Mouse (Mus musculus): ENCODE measurements around the gene Adgrl2. TPM values are rescaled to one million over a fixed set of nuclear protein-coding genes. Genes with fewer than 3 reads are reported as not detected.
A peak's percentile ranks its signal among the peaks of the same experiment; 100 is the strongest.

Adgrl2 gene
- polyA plus RNA-seq, 1 experiment from 2014 or later, result 27.7 TPM

- H3K4me3 ChIP-seq (ENCODE audit: low read depth, low read length), result no peak overlapping the region
- no peak overlapping the region for H3K27ac ChIP-seq (ENCODE audit: low read depth, low read length)
- 0 out of 2 replicates have a peak, but pooled peaks cover 2% of the 10 kb centered on the region for H3K4me1 ChIP-seq (replicated peaks; ENCODE audit: control insufficient read depth, insufficient read depth, low read length)
- DNase-seq (ENCODE audit: low spot score) (peak; percentile 28), ATAC-seq (replicated peaks; ENCODE audit: low FRiP score) (no peak)
- no peaks in the 10 kb centered on the region for H3K27me3 ChIP-seq (replicated peaks; ENCODE audit: control insufficient read depth, insufficient read depth, low read length)
- H3K36me3 ChIP-seq (ENCODE audit: control insufficient read depth, insufficient read depth, low read length), result no peaks in the 10 kb centered on the region
- no peak overlapping the region for H3K4me2 ChIP-seq
- no peak overlapping the region for H3K9ac ChIP-seq (ENCODE audit: low read depth, low read length)
- no peaks in the 10 kb centered on the region for H3K9me3 ChIP-seq (ENCODE audit: control insufficient read depth, low read length)
- 82% methylated on average over 14 of the region's 14 CpGs for WGBS
Observed at GRCm38 (mm10) chr3:148922618-148923095, 67.7 kb downstream of the Adgrl2 start.

GRCm38 (mm10) chr3:148921966-148922587 lies 68.3 kb downstream of the Adgrl2 start:
- peak; percentile 20 for DNase-seq (ENCODE audit: low spot score)
- H3K27me3 ChIP-seq (replicated peaks; ENCODE audit: control insufficient read depth, insufficient read depth, low read length), result no peaks in the 10 kb centered on the region
- no peaks in the 10 kb centered on the region for H3K36me3 ChIP-seq (ENCODE audit: control insufficient read depth, insufficient read depth, low read length)
- 0 out of 2 replicates have a peak, but pooled peaks cover 2% of the 10 kb centered on the region for H3K4me1 ChIP-seq (replicated peaks; ENCODE audit: control insufficient read depth, insufficient read depth, low read length)
- H3K27ac ChIP-seq (ENCODE audit: low read depth, low read length), result no peak overlapping the region
- WGBS, result 89% methylated on average over 13 of the region's 13 CpGs
- no peak overlapping the region for H3K9ac ChIP-seq (ENCODE audit: low read depth, low read length)
- no peak for ATAC-seq (replicated peaks; ENCODE audit: low FRiP score)
- H3K4me3 ChIP-seq (ENCODE audit: low read depth, low read length), result no peak overlapping the region
- no peaks in the 10 kb centered on the region for H3K9me3 ChIP-seq (ENCODE audit: control insufficient read depth, low read length)
- no peak overlapping the region for H3K4me2 ChIP-seq

- no peak for ATAC-seq (replicated peaks; ENCODE audit: low FRiP score)
- Histone ChIP-seq H3K9me3 (ENCODE audit: control insufficient read depth, low read length) (no peaks in the 10 kb centered on the region), H3K4me2 (no peak overlapping the region), H3K4me3 (ENCODE audit: low read depth, low read length) (no peak overlapping the region), H3K4me1 (replicated peaks; ENCODE audit: control insufficient read depth, insufficient read depth, low read length) (0 out of 2 replicates have a peak, but pooled peaks cover 2% of the 10 kb centered on the region), H3K27ac (ENCODE audit: low read depth, low read length) (no peak overlapping the region), H3K36me3 (ENCODE audit: control insufficient read depth, insufficient read depth, low read length) (no peaks in the 10 kb centered on the region), H3K9ac (ENCODE audit: low read depth, low read length) (no peak overlapping the region), H3K27me3 (replicated peaks; ENCODE audit: control insufficient read depth, insufficient read depth, low read length) (no peaks in the 10 kb centered on the region)
- DNase-seq (ENCODE audit: low spot score), result no peak
- 79% methylated on average over 6 of the region's 6 CpGs for WGBS
Observed at GRCm38 (mm10) chr3:148920881-148921280, 69.5 kb downstream of the Adgrl2 start.

GRCm38 (mm10) chr3:148918425-148918824 lies 71.9 kb downstream of the Adgrl2 start:
- ATAC-seq (replicated peaks; ENCODE audit: low FRiP score) (no peak), DNase-seq (ENCODE audit: low spot score) (no peak)
- H3K9ac ChIP-seq (ENCODE audit: low read depth, low read length), result no peak overlapping the region
- no peaks in the 10 kb centered on the region for H3K27me3 ChIP-seq (replicated peaks; ENCODE audit: control insufficient read depth, insufficient read depth, low read length)
- H3K9me3 ChIP-seq (ENCODE audit: control insufficient read depth, low read length), result no peaks in the 10 kb centered on the region
- no peaks in the 10 kb centered on the region for H3K36me3 ChIP-seq (ENCODE audit: control insufficient read depth, insufficient read depth, low read length)
- 49% methylated on average over 5 of the region's 5 CpGs for WGBS
- H3K4me1 ChIP-seq (replicated peaks; ENCODE audit: control insufficient read depth, insufficient read depth, low read length), result 0 out of 2 replicates have a peak, but pooled peaks cover 2% of the 10 kb centered on the region
- H3K27ac ChIP-seq (ENCODE audit: low read depth, low read length), result no peak overlapping the region
- no peak overlapping the region for H3K4me3 ChIP-seq (ENCODE audit: low read depth, low read length)
- no peak overlapping the region for H3K4me2 ChIP-seq

- 65% methylated on average over 7 of the region's 7 CpGs for WGBS
- no peak overlapping the region for H3K27ac ChIP-seq (ENCODE audit: low read depth, low read length)
- no peaks in the 10 kb centered on the region for H3K27me3 ChIP-seq (replicated peaks; ENCODE audit: control insufficient read depth, insufficient read depth, low read length)
- no peak overlapping the region for H3K9ac ChIP-seq (ENCODE audit: low read depth, low read length)
- H3K4me2 ChIP-seq, result no peak overlapping the region
- no peak overlapping the region for H3K4me3 ChIP-seq (ENCODE audit: low read depth, low read length)
- 0 out of 2 replicates have a peak, but pooled peaks cover 2% of the 10 kb centered on the region for H3K4me1 ChIP-seq (replicated peaks; ENCODE audit: control insufficient read depth, insufficient read depth, low read length)
- no peaks in the 10 kb centered on the region for H3K9me3 ChIP-seq (ENCODE audit: control insufficient read depth, low read length)
- no peak for ATAC-seq (replicated peaks; ENCODE audit: low FRiP score)
- H3K36me3 ChIP-seq (ENCODE audit: control insufficient read depth, insufficient read depth, low read length), result no peaks in the 10 kb centered on the region
- peak; percentile 26 for DNase-seq (ENCODE audit: low spot score)
Observed at GRCm38 (mm10) chr3:148917837-148918236, 72.5 kb downstream of the Adgrl2 start.

GRCm38 (mm10) chr3:148916226-148916625 lies 74.1 kb downstream of the Adgrl2 start:
- 0 out of 2 replicates have a peak, but pooled peaks cover 2% of the 10 kb centered on the region for H3K4me1 ChIP-seq (replicated peaks; ENCODE audit: control insufficient read depth, insufficient read depth, low read length)
- ATAC-seq (replicated peaks; ENCODE audit: low FRiP score) (no peak), DNase-seq (ENCODE audit: low spot score) (peak; percentile 22)
- no peak overlapping the region for H3K27ac ChIP-seq (ENCODE audit: low read depth, low read length)
- WGBS, result 64% methylated on average over 5 of the region's 5 CpGs
- H3K9ac ChIP-seq (ENCODE audit: low read depth, low read length), result no peak overlapping the region
- no peaks in the 10 kb centered on the region for H3K36me3 ChIP-seq (ENCODE audit: control insufficient read depth, insufficient read depth, low read length)
- no peaks in the 10 kb centered on the region for H3K9me3 ChIP-seq (ENCODE audit: control insufficient read depth, low read length)
- no peak overlapping the region for H3K4me2 ChIP-seq
- no peaks in the 10 kb centered on the region for H3K27me3 ChIP-seq (replicated peaks; ENCODE audit: control insufficient read depth, insufficient read depth, low read length)
- no peak overlapping the region for H3K4me3 ChIP-seq (ENCODE audit: low read depth, low read length)

- whole genome bisulfite sequencing, result 82% methylated on average over 14 of the region's 14 CpGs
- Histone ChIP-seq H3K4me1 (replicated peaks; ENCODE audit: control insufficient read depth, insufficient read depth, low read length) (0 out of 2 replicates have a peak, but pooled peaks cover under 1% of the 10 kb centered on the region), H3K36me3 (ENCODE audit: control insufficient read depth, insufficient read depth, low read length) (no peaks in the 10 kb centered on the region), H3K9me3 (ENCODE audit: control insufficient read depth, low read length) (no peaks in the 10 kb centered on the region), H3K4me2 (no peak overlapping the region), H3K27me3 (replicated peaks; ENCODE audit: control insufficient read depth, insufficient read depth, low read length) (no peaks in the 10 kb centered on the region), H3K4me3 (ENCODE audit: low read depth, low read length) (no peak overlapping the region), H3K9ac (ENCODE audit: low read depth, low read length) (no peak overlapping the region), H3K27ac (ENCODE audit: low read depth, low read length) (no peak overlapping the region)
- peak; percentile 23 for DNase-seq (ENCODE audit: low spot score)
- ATAC-seq (replicated peaks; ENCODE audit: low FRiP score), result no peak
Observed at GRCm38 (mm10) chr3:148912944-148913684, 77.2 kb downstream of the Adgrl2 start.

- H3K4me1 ChIP-seq (replicated peaks; ENCODE audit: control insufficient read depth, insufficient read depth, low read length), result peaks cover 5% of the 10 kb centered on the region
- H3K9me3 ChIP-seq (ENCODE audit: control insufficient read depth, low read length), result no peaks in the 10 kb centered on the region
- 89% methylated on average over 6 of the region's 6 CpGs for WGBS
- no peak overlapping the region for H3K9ac ChIP-seq (ENCODE audit: low read depth, low read length)
- no peak overlapping the region for H3K27ac ChIP-seq (ENCODE audit: low read depth, low read length)
- no peak overlapping the region for H3K4me3 ChIP-seq (ENCODE audit: low read depth, low read length)
- no peaks in the 10 kb centered on the region for H3K27me3 ChIP-seq (replicated peaks; ENCODE audit: control insufficient read depth, insufficient read depth, low read length)
- ATAC-seq (replicated peaks; ENCODE audit: low FRiP score), result no peak
- no peaks in the 10 kb centered on the region for H3K36me3 ChIP-seq (ENCODE audit: control insufficient read depth, insufficient read depth, low read length)
- H3K4me2 ChIP-seq, result no peak overlapping the region
- DNase-seq (ENCODE audit: low spot score), result no peak
Observed at GRCm38 (mm10) chr3:148912536-148912935, 77.8 kb downstream of the Adgrl2 start.

All from liver, embryonic 11.5 days (tissue).